Mouse (Mus musculus): Measurements from ENCODE around the gene Otx2. TPM values are rescaled to one million over a fixed set of nuclear protein-coding genes. Genes with fewer than 3 reads are reported as not detected.

The Otx2 gene
- total RNA-seq (2021): not detected
- long read RNA-seq, experiment 1: 0 reads
- long read RNA-seq, experiment 2: 0 reads

GRCm38 (mm10) chr14:48673541-48673940, at the start of gene Otx2:
TSS of gene Otx2 (minus strand) at chr14:48673819.
- DNase-seq: no peak

GRCm38 (mm10) chr14:48722763-48723162, 49.1 kb upstream of the Otx2 start:
- no peak for DNase-seq

- DNase-seq: no peak
Measured at GRCm38 (mm10) chr14:48719296-48719695, 45.7 kb upstream of the Otx2 start.

GRCm38 (mm10) chr14:48717632-48718279, 44.1 kb upstream of the Otx2 start:
- DNase-seq: no peak

- DNase-seq: no peak
Measured at GRCm38 (mm10) chr14:48716456-48716855, 42.8 kb upstream of the Otx2 start.

- no peak for DNase-seq
Measured at GRCm38 (mm10) chr14:48710871-48711370, 37.3 kb upstream of the Otx2 start.

GRCm38 (mm10) chr14:48710062-48710870, 36.6 kb upstream of the Otx2 start:
- DNase-seq: no peak

- no peak for DNase-seq
Measured at GRCm38 (mm10) chr14:48709371-48710061, 35.9 kb upstream of the Otx2 start.

GRCm38 (mm10) chr14:48707844-48708383, 34.3 kb upstream of the Otx2 start:
- DNase-seq: no peak

GRCm38 (mm10) chr14:48707391-48707790, 33.8 kb upstream of the Otx2 start:
- DNase-seq: no peak

GRCm38 (mm10) chr14:48700790-48701370, 27.3 kb upstream of the Otx2 start:
- DNase-seq: no peak

GRCm38 (mm10) chr14:48679590-48679989, 6.0 kb upstream of the Otx2 start:
- DNase-seq: no peak

- DNase-seq: no peak
Measured at GRCm38 (mm10) chr14:48678674-48679073, 5.1 kb upstream of the Otx2 start.

GRCm38 (mm10) chr14:48674036-48674831, 615 bp upstream of the Otx2 start:
- DNase-seq: no peak

- no peak for DNase-seq
Measured at GRCm38 (mm10) chr14:48672611-48673176, 925 bp downstream of the Otx2 start.

- no peak for DNase-seq
Measured at GRCm38 (mm10) chr14:48671480-48672240, 2.0 kb downstream of the Otx2 start.

- DNase-seq: no peak
Measured at GRCm38 (mm10) chr14:48670761-48671479, 2.7 kb downstream of the Otx2 start.

- DNase-seq: no peak
Measured at GRCm38 (mm10) chr14:48670258-48670630, 3.4 kb downstream of the Otx2 start.

GRCm38 (mm10) chr14:48669541-48670257, 3.9 kb downstream of the Otx2 start:
- DNase-seq: no peak
